ENCODE assay signal across 18 mouse cellular contexts in genomic region chr15:100686434-100686833, GRCm38 (mm10). TPM values are rescaled to one million over a fixed set of nuclear protein-coding genes. Genes with fewer than 3 reads are reported as not detected.
DNase-seq lines count a peak whose midpoint lies in the region; ATAC-seq and TF ChIP-seq lines count a peak whose summit lies in the region.
"Had no signal": no experiment of that assay in that cellular context is flagged by ENCODE, and none has a peak within 500 bp of the region (broad histone marks: within the 10 kb centered on the region; RNA-seq: fewer than 3 reads in every experiment).

No protein-coding gene starts in this region.

- ATAC-seq in neural tube, embryonic 11.5 days (ENCODE audit: insufficient read depth, low FRiP score, low TSS enrichment) = no peak
- no peak for ATAC-seq in liver, embryonic 15.5 days (ENCODE audit: insufficient read depth)
- ATAC-seq: forebrain, embryonic 16.5 days; Patski had no signal

- WGBS in neural tube, embryonic 11.5 days = 83% methylated on average over 6 of the region's 6 CpGs
- WGBS in liver, embryonic 15.5 days (ENCODE audit: insufficient replicate concordance) = 62% methylated on average over 6 of the region's 6 CpGs

- no peaks in the 10 kb centered on the region; the same call in 1 of the 2 replicates for H3K9me3 ChIP-seq in neural tube, embryonic 11.5 days (ENCODE audit: control insufficient read depth, low read length)
- H3K9me3 ChIP-seq in liver, embryonic 15.5 days (replicated peaks) = no peaks in the 10 kb centered on the region
- H3K9me3 ChIP-seq: neural tube, embryonic 15.5 days had no signal

- no peak overlapping the region for H3K4me2 ChIP-seq in neural tube, embryonic 11.5 days (ENCODE audit: low read depth)
- H3K4me2 ChIP-seq in liver, embryonic 15.5 days = peak overlapping the region; percentile 60
- H3K4me2 ChIP-seq: embryonic facial prominence, embryonic 15.5 days; hindbrain, embryonic 12.5 days; lung, embryonic 14.5 days had no signal

- TF ChIP-seq POLR2A in bone marrow macrophage, adult 2 months (IDR thresholded peaks at IDR 0.05; ENCODE audit: borderline replicate concordance, low read depth, low read length) = no peak

- peak overlapping the region; percentile 22; the same call in 1 of the 2 replicates for H3K9ac ChIP-seq in neural tube, embryonic 11.5 days (ENCODE audit: low read length)
- H3K9ac ChIP-seq in liver, embryonic 15.5 days = no peak overlapping the region
- H3K9ac ChIP-seq: embryonic facial prominence, embryonic 15.5 days; hindbrain, embryonic 12.5 days; lung, embryonic 14.5 days; neural tube, embryonic 15.5 days had no signal

- no peak for TF ChIP-seq CTCF in bone marrow macrophage, adult 2 months (IDR thresholded peaks at IDR 0.05; ENCODE audit: low read depth, low read length)

- H3K36me3 ChIP-seq in neural tube, embryonic 11.5 days (ENCODE audit: control insufficient read depth, insufficient read depth, low read length) = no peaks in the 10 kb centered on the region
- no peaks in the 10 kb centered on the region for H3K36me3 ChIP-seq in liver, embryonic 15.5 days (replicated peaks)
- H3K36me3 ChIP-seq: embryonic facial prominence, embryonic 15.5 days; hindbrain, embryonic 12.5 days; limb, embryonic 10.5 days; neural tube, embryonic 15.5 days had no signal

- no peak overlapping the region for H3K4me3 ChIP-seq in neural tube, embryonic 11.5 days (ENCODE audit: low read depth, low read length)
- peak overlapping the region; percentile 51 for H3K4me3 ChIP-seq in bone marrow macrophage, adult 2 months (ENCODE audit: insufficient read depth, low read length)
- peak overlapping the region; percentile 32 for H3K4me3 ChIP-seq in liver, embryonic 15.5 days (replicated peaks)
- H3K4me3 ChIP-seq: embryonic facial prominence, embryonic 15.5 days; heart, adult 2 months; hindbrain, embryonic 12.5 days; limb, embryonic 10.5 days; neural tube, embryonic 15.5 days had no signal

- H3K4me1 ChIP-seq in neural tube, embryonic 11.5 days (ENCODE audit: control insufficient read depth, insufficient read depth, low read length) = peaks cover 8% of the 10 kb centered on the region
- H3K4me1 ChIP-seq in bone marrow macrophage, adult 2 months (ENCODE audit: control insufficient read depth, insufficient read depth, low read length) = peaks cover 29% of the 10 kb centered on the region
- H3K4me1 ChIP-seq in liver, embryonic 15.5 days (replicated peaks) = peaks cover 48% of the 10 kb centered on the region
- H3K4me1 ChIP-seq: hindbrain, embryonic 12.5 days had no signal

- intact Hi-C loops in gastrocnemius, postnatal 14 days (cut with DNase I; ENCODE audit: low total_unique reads) = no loop called here

- no peak overlapping the region for H3K27ac ChIP-seq in neural tube, embryonic 11.5 days (ENCODE audit: low read depth, low read length)
- H3K27ac ChIP-seq in bone marrow macrophage, adult 2 months (ENCODE audit: insufficient read depth, low read depth, low read length) = peak overlapping the region; percentile 49; the same call in 1 of the 2 replicates
- peak overlapping the region; percentile 64 for H3K27ac ChIP-seq in liver, embryonic 15.5 days (replicated peaks)
- H3K27ac ChIP-seq: embryonic facial prominence, embryonic 15.5 days; heart, adult 2 months; hindbrain, embryonic 12.5 days; neural tube, embryonic 15.5 days had no signal

- no peak for DNase-seq in neural tube, embryonic 11.5 days (ENCODE audit: low spot score)
- no peak for DNase-seq in neural tube, embryonic 10.5 days (ENCODE audit: extremely low spot score, low spot score)
- DNase-seq in urinary bladder, postnatal 14 days (ENCODE audit: low spot score) = no peak
- DNase-seq in kidney, adult 18-20 months = no peak
- DNase-seq in ovary, adult 18-20 months (ENCODE audit: low spot score) = no peak
- no peak for DNase-seq in gastrocnemius, postnatal 14 days
- DNase-seq: cerebellum, adult 2 months; kidney, adult 2 months; lung, embryonic 14.5 days had no signal

- H3K27me3 ChIP-seq in neural tube, embryonic 11.5 days (ENCODE audit: control insufficient read depth, insufficient read depth, low read length) = no peaks in the 10 kb centered on the region
- H3K27me3 ChIP-seq in liver, embryonic 15.5 days = no peaks in the 10 kb centered on the region
- H3K27me3 ChIP-seq: neural tube, embryonic 15.5 days; Patski had no signal

RNA-seq across cellular contexts. Expression of gene Cela1, which starts 1.3 kb away (rescaled TPM):
- 1.3 and 4.7 TPM in 2 replicates for polyA plus RNA-seq in neural tube, embryonic 11.5 days (2014; fragmentation: Nextera tagmentation; extraction: Ambion mirVana)
- 4.9 and 5.1 TPM in 2 replicates for polyA plus RNA-seq in bone marrow macrophage, adult 2 months (2012; ENCODE audit: insufficient read depth, insufficient read length, missing spikeins)
- polyA plus RNA-seq in liver, embryonic 15.5 days (2015; fragmentation: Nextera tagmentation; extraction: Ambion mirVana) = 17.0 and 22.6 TPM in 2 replicates
- not detected for total RNA-seq in gastrocnemius, postnatal 14 days (2021)

RNA-seq across cellular contexts. Expression of gene Bin2, which starts 17.1 kb away (rescaled TPM):
- 3.6 and 5.1 TPM in 2 replicates for polyA plus RNA-seq in neural tube, embryonic 11.5 days (2014; fragmentation: Nextera tagmentation; extraction: Ambion mirVana)
- polyA plus RNA-seq in bone marrow macrophage, adult 2 months (2012; ENCODE audit: insufficient read depth, insufficient read length, missing spikeins) = 132 and 135 TPM in 2 replicates
- polyA plus RNA-seq in liver, embryonic 15.5 days (2015; fragmentation: Nextera tagmentation; extraction: Ambion mirVana) = 18.2 and 22.2 TPM in 2 replicates
- total RNA-seq in gastrocnemius, postnatal 14 days (2021) = under 1 TPM; 0.53 to 0.89 TPM
- polyA plus RNA-seq: Patski had no signal

RNA-seq across cellular contexts. Expression of gene Galnt6, which starts 42.7 kb away (rescaled TPM):
- polyA plus RNA-seq in neural tube, embryonic 11.5 days (2014; fragmentation: Nextera tagmentation; extraction: Ambion mirVana) = 0.11 TPM in 1 of 2 replicates, not detected in the other
- polyA plus RNA-seq in bone marrow macrophage, adult 2 months (2012; ENCODE audit: insufficient read depth, insufficient read length, missing spikeins) = 11.5 and 14.9 TPM in 2 replicates
- polyA plus RNA-seq in liver, embryonic 15.5 days (2015; fragmentation: Nextera tagmentation; extraction: Ambion mirVana) = 1.2 and 1.5 TPM in 2 replicates
- under 1 TPM; 0.18 to 0.33 TPM for total RNA-seq in gastrocnemius, postnatal 14 days (2021)

RNA-seq across cellular contexts. Expression of gene Smagp, which starts 49.7 kb away (rescaled TPM):
- polyA plus RNA-seq in neural tube, embryonic 11.5 days (2014; fragmentation: Nextera tagmentation; extraction: Ambion mirVana) = 3.7 and 3.8 TPM in 2 replicates
- 94.1 and 103 TPM in 2 replicates for polyA plus RNA-seq in bone marrow macrophage, adult 2 months (2012; ENCODE audit: insufficient read depth, insufficient read length, missing spikeins)
- 9.3 and 10.8 TPM in 2 replicates for polyA plus RNA-seq in liver, embryonic 15.5 days (2015; fragmentation: Nextera tagmentation; extraction: Ambion mirVana)
- total RNA-seq in gastrocnemius, postnatal 14 days (2021) = 1 to 10 TPM; 6.0 to 6.4 TPM
